Mouse (Mus musculus): ENCODE measurements around the gene Ugt1a9.

The Ugt1a9 gene

DNA sequence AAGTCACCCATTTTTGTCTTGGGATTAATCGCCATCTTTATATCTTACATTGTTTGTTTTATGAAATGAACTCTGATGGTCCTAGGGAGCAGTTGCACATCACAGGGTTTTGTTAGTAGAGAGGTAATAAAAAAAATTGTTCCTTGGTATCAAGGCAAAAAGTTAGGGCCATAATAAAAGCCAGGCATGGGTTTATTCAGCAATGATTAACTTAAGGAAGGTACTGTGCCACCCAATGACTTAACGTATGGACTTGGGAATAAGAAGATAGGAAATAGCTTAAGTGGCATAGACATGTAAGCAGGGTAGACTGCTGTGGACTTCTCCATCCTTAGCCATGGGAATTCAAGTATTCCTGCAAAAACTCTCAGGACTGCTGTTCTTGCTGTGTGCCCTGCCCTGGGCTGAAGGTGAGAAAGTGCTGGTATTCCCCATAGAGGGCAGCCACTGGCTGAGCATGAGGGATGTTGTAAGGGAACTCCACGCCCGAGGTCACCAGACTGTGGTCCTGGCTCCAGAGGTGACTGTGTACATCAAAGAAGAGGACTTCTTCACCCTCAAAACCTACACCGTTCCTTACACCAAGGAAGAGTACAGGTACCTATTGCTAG, 115.8 kb downstream of the Ugt1a9 start:
- DNase-seq (ENCODE audit: low spot score), result no peak

DNA sequence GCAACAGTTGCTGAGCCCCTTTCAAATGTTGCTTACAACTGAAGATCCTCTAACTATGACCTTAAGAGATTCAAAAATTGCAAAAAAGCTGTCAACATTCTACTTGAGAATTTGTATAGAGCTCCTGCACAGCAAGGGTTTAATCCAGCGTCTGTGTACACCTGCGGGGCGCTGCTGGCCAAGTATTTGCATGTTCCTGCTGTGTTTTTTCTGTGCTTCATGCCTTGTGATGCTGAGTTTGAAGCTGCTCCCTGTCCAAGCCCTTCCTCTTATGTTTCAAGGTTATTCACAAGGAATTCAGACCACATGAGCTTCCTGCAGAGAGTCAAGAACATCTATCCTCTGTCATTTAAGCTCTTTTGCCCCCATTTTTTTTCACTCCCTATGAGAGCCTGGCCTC, 121.5 kb downstream of the Ugt1a9 start:
- DNase-seq (ENCODE audit: low spot score), result no peak

DNA sequence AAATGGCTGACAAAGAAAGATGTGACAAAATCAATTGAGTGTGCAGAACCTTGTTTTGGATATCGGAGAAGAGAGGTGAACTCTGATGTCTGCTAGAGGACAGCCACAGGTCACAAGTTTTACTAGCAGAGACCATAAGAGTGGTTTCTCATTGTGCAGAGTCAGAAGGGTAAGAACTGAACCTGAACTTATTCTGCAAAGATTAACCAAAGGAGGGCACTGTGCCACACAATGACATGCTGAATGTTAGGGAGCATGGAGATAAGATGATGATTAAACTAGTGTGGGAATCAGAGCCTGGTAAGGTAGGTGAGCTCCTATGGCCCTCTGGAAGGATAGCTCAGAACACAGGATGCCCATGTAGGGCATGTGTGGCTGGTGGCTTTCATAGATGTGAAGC, 125.1 kb downstream of the Ugt1a9 start:
- no peak for DNase-seq (ENCODE audit: low spot score)

DNA sequence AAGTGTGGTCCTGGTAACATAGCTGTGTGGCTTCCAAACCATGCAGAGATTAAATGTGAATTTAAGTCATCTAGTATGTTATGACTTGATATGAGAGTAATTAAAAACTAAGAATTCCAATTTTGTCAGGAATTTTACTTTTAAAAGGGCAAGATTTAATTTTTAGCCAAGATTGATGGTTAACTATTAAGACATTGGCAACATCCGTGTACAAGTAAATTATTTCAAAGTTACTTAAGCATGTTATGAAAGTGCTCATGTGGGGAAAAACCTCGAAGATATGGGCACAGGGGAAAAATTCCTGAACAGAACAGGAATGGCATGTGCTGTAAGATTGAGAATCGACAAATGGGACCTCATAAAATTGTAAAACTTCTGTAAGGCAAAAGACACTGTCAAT, 126.8 kb downstream of the Ugt1a9 start:
- no peak for DNase-seq (ENCODE audit: low spot score)

DNA sequence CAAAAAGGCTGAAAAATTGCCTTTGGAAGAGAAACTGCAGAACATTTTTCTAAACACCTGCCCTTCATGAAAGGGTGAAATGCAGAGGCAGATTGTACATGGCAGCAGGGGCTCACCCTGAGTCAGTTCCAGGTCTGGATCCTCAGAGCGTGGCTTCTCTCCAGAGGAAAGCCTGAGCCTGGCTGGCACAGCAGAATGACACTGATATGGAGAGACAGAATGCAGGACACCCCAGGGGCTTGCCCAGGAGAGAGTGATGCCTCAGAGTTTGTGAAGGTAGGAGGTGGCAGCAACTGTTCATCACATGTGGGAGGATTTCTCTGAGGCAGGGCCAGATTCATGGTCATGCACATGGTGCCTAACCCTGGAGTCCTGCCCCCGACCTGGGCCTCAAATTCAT, 129.4 kb downstream of the Ugt1a9 start:
- DNase-seq (ENCODE audit: low spot score), result no peak

DNA sequence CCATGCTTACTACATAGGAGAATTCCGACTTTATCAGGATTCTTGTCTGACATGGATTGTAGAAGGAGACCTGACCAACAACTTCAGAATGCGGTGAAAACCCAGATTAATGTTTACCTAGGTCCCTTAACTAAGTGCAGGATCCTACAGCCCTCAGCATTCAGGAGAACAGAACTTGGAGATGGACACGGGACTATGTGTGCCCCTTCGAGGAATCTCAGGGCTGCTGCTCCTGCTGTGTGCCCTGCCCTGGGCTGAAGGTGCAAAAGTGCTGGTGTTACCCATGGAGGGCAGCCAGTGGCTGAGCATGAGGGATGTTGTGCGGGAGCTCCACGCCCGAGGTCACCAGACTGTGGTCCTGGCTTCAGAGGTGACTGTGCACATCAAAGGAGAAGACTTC, 129.9 kb downstream of the Ugt1a9 start, which contains the start of gene Ugt1a2:
Gene Ugt1a2 (plus strand): TSS at position 146 of the 400 bp plus-strand sequence.
- DNase-seq (ENCODE audit: low spot score), result no peak

DNA sequence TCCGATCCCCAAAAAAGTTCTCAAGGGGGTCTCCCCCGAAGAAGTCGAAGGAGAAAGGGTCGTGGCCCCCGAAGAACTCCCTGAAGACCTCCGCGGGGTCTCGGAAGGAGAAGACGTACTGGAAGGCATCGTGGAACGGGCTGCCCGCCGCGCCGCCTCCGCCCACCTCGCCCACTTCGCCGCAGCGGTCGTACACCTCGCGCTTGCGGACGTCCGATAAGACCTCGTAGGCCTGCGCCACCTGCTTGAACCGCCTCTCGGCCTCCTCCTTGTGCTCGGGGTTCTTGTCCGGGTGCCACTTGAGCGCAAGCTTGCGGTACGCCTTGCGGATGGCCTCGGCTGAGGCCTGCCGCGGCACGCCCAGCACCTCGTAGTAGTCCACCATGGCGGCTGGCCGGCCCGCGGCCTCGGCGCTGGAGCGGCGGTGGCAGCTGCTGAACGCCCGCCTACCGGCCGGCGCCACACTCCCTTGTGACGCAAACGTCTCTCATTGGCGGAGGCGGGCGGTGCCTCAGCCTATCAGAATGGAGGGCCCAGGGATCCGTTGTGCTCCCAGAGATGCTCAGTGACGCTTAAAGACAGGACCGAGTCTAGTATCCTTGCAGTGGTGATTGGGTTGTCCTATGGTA, 134.8 kb downstream of the Ugt1a9 start, which contains the start of gene Dnajb3:
Gene Dnajb3 (minus strand): TSS at position 489 of the 629 bp plus-strand sequence.
- no peak for DNase-seq (ENCODE audit: low spot score)

DNA sequence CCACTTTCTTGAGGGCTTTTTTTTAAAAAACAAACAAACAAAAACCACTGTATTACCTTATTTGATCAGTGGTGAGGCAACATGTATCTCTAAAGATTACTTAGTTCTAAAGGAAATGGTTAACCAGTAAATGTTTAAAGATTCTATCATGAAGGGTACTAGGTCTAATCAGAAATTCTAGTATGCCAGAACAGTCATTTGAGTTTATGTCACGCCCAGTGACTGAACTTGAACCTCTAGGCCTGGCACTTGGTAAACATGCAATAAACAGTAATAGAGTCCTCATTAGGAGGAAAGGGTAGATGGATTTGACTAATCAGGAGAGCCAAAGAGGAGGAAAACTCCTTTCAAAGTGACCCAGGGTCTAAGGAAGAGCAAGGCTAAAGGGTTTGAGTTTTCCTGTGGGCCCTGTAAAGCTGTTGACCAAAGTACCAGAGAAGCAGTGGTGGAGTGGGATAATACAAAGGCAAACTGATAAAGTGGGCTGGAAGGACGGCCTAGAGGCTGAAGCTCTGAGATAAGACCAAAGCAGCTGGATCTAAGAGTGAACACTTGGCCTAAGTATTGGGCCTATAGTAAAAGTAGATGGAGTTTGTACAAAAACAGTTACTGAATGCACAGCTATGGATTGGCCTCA, 136.4 kb downstream of the Ugt1a9 start:
- no peak for DNase-seq (ENCODE audit: low spot score)

DNA sequence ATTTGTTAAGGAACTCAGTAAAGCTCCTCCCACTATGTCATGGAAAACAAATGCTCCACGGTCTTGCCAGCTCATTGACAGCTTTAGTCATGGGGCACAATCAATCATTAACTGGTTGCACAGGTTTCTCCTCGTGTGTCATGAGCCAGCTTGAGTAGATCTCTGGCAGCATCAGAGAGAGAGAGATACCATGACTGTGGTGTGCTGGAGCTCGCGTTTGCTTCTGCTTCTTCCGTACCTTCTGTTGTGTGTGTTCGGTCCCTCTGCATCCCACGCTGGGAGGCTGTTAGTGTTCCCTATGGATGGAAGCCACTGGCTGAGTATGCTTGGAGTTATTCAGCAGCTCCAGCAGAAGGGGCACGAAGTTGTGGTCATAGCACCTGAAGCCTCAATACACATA, 141.2 kb downstream of the Ugt1a9 start, which contains the start of gene Ugt1a1:
Gene Ugt1a1 (plus strand): TSS at position 148 of the 400 bp plus-strand sequence.
- DNase-seq (ENCODE audit: low spot score), result no peak

DNA sequence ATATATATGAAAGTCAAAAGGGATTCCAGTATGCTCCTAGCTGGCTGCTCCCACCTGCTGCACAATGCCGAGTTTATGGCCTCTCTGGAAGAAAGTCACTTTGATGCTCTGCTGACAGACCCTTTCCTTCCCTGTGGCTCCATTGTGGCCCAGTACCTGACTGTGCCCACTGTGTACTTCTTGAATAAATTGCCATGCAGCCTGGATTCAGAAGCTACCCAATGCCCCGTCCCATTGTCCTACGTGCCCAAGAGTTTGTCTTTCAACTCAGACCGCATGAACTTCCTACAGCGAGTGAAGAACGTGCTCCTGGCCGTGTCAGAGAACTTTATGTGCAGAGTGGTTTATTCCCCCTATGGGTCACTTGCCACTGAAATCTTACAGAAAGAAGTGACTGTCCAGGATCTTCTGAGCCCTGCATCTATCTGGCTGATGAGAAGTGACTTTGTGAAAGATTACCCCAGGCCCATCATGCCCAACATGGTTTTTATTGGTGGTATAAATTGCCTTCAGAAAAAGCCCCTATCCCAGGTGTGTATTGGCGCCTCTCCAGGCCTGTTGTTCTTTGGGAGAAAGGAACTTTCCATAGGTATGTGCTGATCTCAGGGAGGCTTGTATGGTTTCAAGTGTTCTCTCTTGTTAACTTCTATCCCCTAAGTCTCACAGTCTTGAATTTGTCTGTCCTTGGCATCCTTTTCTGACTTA, 141.9 kb downstream of the Ugt1a9 start:
- no peak for DNase-seq (ENCODE audit: low spot score)

DNA sequence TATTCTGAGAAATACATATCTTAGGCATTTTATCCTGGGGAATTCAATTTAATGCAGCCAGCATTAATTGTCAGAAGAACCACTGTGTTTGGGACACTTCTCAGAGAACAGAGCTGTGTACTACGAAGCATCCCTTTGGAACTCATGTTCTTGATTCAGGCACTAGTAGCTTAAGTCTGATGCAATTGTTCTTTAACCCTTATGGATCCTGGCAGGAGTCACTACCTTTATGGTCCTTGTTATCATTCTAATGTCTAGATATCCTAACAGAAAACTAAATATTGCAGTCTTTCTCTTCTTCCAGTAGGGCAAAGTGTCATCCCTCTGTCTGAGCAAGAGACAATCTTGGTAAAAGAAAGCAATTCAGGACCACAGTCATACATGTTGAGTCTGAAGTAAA, 142.5 kb downstream of the Ugt1a9 start:
- DNase-seq (ENCODE audit: low spot score), result no peak

DNA sequence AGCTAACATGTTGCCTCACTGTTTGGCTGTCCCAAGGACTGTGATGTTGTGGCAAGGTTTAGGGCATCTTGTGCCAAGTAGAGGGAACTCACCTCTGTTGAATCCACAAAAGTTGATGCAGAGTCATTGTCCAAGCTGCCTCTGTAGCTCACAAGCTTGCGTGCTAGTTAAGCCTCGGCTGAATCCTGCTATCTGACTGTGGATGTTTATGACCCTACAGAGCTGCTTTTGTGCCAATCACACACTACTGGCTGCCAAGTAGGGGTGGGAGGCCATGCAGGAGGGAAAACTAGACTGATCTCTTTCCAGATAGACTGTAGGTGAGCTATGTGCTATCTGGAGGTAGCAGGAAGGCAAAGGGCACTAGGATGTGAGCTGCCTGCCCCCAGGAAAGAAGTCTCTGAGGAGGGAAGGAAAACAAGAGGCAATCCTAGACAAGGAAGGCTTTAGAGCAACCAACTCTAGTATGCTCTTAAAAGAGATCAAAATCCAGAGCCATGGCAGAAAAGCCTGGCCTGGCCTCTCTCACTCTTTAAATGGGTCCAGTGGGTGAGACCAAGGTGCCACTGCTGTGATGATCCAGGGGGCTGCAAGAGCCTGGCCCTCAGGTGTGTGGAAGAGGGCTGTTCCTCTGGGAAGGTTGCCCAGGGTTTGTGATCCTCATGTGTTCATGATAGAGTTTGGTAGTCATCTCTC, 143.3 kb downstream of the Ugt1a9 start:
- DNase-seq (ENCODE audit: low spot score), result no peak

DNA sequence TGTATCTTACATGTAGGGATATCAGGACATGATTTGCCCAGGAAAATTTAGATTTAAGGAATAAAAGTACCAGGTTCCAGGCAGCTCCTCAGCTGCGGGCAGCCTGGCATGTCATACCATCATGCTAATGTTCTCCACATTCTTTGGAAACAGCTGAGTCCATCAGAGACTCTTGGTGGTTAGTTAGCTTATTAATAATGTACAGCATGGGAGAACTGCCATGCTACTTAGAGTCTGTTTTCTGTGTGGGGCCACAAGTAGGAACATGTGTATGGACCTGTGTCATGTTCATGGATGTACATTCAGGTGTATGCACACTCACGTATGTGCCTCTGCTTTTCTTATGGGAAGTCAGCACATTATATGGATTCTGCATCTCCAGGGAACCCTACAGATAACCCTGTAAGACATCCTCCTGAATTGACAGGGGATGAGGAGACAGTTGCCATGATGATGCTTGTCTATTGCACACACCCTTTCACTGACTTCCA, 143.9 kb downstream of the Ugt1a9 start:
- no peak for DNase-seq (ENCODE audit: low spot score)

DNA sequence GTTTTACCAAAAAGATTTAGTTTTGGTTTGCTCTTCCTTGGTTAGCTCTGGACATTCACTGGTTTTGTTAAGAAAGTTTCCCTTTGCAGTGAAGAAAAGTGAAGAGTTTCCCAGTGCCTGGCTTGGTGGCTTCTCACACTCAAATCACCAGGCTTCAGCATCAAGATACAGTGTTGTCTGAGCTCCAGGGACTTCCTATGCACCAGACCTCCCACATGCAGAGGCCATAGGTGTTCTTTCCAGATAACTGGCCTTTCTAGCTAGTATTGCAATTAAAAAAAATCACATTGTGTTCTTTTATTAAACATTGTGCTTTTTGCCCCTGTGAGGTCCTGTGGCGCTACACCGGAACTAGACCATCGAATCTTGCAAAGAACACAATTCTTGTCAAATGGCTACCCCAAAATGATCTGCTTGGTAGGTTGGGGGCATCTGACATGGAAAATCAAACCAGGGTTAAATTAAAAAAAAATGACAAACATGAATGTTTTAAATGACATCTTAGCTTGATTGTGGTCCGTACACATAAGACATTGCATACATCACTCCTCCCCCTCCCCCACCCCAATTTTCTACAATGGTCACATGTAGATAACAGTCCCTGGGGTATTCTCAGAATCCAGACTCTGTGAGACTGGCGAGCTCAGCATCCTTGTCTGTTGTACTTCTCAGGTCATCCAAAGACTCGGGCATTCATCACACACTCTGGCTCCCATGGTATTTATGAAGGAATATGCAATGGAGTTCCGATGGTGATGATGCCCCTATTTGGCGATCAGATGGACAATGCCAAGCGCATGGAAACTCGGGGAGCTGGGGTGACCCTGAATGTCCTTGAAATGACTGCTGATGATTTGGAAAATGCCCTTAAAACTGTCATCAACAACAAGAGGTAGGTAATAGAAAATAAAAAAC, 145.1 kb downstream of the Ugt1a9 start:
- no peak for DNase-seq (ENCODE audit: low spot score)

DNA sequence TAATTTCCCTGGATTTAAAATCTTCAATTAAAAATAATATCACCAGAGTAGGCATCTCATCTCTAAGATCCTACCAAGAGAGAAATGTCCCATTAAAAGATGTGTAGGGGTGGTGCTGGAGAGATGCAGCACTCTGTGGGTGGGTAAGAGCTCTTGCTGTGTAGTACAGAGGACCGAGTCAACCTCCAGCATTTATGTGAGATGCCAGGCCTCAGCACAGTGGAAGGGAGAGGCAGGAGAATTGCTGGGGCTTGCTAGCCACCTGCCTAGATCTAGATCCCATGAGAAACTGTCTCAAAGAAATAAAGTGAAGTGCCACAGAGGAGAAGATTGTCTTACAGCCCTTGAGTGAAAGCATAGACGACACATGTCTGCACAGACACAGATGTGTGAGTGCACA, 146.0 kb downstream of the Ugt1a9 start:
- no peak for DNase-seq (ENCODE audit: low spot score)

DNA sequence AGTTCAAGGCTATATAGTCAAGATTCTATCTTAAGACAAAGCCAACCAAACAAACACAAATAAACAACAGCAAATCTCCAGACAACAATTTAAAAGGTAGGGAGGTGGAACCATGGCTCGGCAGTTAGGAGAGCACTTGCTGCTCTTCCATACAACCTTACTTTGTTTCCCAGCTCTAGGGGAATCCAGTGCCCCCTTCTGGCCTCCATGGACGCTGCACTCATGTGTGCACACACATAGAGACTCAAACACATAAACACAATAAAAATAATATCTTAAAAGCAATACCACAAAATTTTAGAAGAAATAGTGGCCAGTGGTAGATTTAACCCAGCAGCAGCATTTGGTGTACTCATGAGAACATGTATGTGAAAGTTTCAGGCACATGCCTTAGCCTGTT, 146.5 kb downstream of the Ugt1a9 start:
- no peak for DNase-seq (ENCODE audit: low spot score)

DNA sequence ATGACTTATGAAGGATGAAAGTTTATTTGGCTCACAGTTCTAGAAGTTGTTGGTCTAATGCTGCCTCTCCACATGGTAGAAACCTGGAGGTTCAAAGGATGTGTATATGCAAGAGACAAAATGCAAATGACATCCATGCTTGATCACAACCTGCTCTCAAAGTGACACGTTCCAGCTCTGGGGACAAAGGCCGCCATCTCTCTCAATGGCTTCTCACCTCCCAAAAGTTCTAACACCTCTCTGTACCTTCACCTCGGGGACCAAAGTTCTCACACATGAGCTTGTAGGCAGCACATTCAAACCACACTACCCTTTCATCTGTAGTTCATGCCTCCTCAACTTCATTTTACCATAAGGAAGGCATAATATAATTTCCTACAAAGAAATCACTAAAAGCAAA, 147.0 kb downstream of the Ugt1a9 start:
- DNase-seq (ENCODE audit: low spot score), result no peak

DNA sequence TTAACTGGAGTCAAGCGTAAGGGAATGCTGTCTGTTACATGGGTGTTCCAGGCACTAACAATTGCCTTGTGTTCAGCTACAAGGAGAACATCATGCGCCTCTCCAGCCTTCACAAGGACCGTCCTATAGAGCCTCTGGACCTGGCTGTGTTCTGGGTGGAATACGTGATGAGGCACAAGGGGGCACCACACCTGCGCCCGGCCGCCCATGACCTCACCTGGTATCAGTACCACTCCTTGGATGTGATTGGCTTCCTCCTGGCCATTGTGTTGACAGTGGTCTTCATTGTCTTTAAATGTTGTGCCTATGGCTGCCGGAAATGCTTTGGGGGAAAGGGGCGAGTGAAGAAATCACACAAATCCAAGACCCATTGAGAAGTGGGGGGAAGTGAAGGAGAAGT, 147.5 kb downstream of the Ugt1a9 start:
- no peak for DNase-seq (ENCODE audit: low spot score)

DNA sequence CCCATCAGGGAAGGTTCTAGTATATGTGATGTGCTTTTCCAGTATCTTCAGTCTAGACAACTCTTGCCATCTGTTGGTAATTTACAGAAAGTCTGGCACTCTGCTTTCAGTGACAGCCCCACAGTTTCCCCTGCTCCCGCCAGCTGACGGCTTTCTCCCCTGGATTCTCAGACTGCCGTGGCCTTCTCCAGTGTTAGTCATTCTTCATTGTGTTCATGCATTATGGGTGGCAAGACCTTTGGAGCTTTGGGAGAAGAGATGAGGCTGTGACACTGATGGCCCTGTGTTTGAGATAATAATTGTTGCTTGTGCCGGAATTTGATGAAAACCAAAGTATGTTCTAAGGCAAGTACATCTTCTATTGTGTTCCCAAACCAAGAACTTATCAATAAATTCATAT, 148.0 kb downstream of the Ugt1a9 start:
- no peak for DNase-seq (ENCODE audit: low spot score)

DNA sequence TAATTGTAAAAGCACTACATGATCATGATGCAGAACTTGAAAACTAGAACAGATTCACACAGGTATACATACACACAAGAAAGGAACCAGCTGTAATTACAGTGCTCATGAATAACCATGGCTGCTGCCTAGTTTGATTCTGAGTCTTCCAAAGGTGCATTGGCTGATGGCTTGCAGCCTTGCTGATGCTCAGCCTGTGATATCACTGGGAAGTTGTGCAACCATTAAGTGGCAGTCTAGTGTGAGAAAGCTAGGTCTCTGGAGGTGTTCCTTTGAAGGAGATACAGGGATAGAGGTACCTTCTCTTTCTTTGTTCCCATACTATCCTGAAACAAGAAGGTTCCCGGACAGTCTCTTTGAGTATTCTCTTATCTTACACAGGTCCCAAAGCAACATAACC, 148.5 kb downstream of the Ugt1a9 start:
- no peak for DNase-seq (ENCODE audit: low spot score)

DNA sequence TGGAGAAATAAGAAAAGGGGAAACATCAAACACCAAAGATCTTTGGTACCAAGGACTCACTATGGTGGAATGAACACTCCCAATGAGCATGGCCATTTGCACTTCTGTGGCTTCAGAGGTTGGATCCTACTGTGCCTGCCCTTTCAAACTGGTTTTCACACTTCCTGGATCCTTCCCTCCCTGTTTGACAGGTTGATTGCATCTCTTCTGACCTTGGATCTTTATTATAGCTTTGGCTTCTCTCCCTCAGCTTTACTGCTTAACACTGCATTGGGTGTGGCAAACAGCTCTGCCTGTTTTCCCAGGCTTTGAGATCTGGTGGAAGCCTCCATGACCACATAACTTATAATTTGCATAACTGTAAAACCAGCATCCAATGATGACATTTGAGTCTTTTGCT, 149.7 kb downstream of the Ugt1a9 start:
- no peak for DNase-seq (ENCODE audit: low spot score)

All from ovary, postnatal 14 days (tissue).